Mouse (Mus musculus): ENCODE results near the gene Msh2. TPM values are rescaled to one million over a fixed set of nuclear protein-coding genes. Genes with fewer than 3 reads are reported as not detected.
"Not testable (repeated sequence)": the region's sequence is repeated elsewhere in the genome, so short reads cannot be mapped to it uniquely, and the experiment has no call there.

The Msh2 gene
- polyA plus RNA-seq, 1 experiment from 2014 or later, result 56.0 TPM

- TF ChIP-seq CTCF (IDR thresholded peaks at IDR 0.05; ENCODE audit: low read depth), result no peak
- H3K4me1 ChIP-seq (ENCODE audit: insufficient read depth), result no peaks in the 10 kb centered on the region
- peaks cover 24% of the 10 kb centered on the region for H3K27me3 ChIP-seq (ENCODE audit: insufficient read depth, low read length)
- no peak overlapping the region for H3K9ac ChIP-seq
- WGBS, result 80% methylated on average over 12 of the region's 12 CpGs
- 0 out of 2 replicates have a peak, but pooled peaks cover 9% of the 10 kb centered on the region for H3K36me3 ChIP-seq (ENCODE audit: insufficient read depth)
- no peak overlapping the region for H3K4me3 ChIP-seq (ENCODE audit: low read depth, low read length)
- no peaks in the 10 kb centered on the region for H3K9me3 ChIP-seq (ENCODE audit: low read depth, low read length)
- H3K4me2 ChIP-seq, result no peak overlapping the region
- H3K27ac ChIP-seq (ENCODE audit: low read depth), result no peak overlapping the region
- DNase-seq (no peak), ATAC-seq (ENCODE audit: insufficient read depth) (no peak)
Observed at GRCm38 (mm10) chr17:87641006-87641405, 31.1 kb upstream of the Msh2 start.

GRCm38 (mm10) chr17:87642744-87643143 lies 29.4 kb upstream of the Msh2 start:
- no peak for ATAC-seq (ENCODE audit: insufficient read depth)
- H3K36me3 ChIP-seq (ENCODE audit: insufficient read depth), result 0 out of 2 replicates have a peak, but pooled peaks cover 9% of the 10 kb centered on the region
- whole genome bisulfite sequencing, result 85% methylated on average over 8 of the region's 8 CpGs
- no peak for DNase-seq
- H3K4me1 ChIP-seq (ENCODE audit: insufficient read depth), result no peaks in the 10 kb centered on the region
- no peak for TF ChIP-seq CTCF (IDR thresholded peaks at IDR 0.05; ENCODE audit: low read depth)
- peaks cover 7% of the 10 kb centered on the region for H3K27me3 ChIP-seq (ENCODE audit: insufficient read depth, low read length)
- H3K9me3 ChIP-seq (ENCODE audit: low read depth, low read length), result no peaks in the 10 kb centered on the region
- H3K9ac ChIP-seq, result no peak overlapping the region
- no peak overlapping the region for H3K4me3 ChIP-seq (ENCODE audit: low read depth, low read length)
- no peak overlapping the region for H3K4me2 ChIP-seq
- no peak overlapping the region for H3K27ac ChIP-seq (ENCODE audit: low read depth)

GRCm38 (mm10) chr17:87655616-87656015 lies 16.5 kb upstream of the Msh2 start:
- H3K4me3 ChIP-seq (ENCODE audit: low read depth, low read length); DNase-seq; H3K9ac ChIP-seq; H3K4me2 ChIP-seq; H3K4me1 ChIP-seq (ENCODE audit: insufficient read depth); H3K9me3 ChIP-seq (ENCODE audit: low read depth, low read length); H3K27ac ChIP-seq (ENCODE audit: low read depth); ATAC-seq (ENCODE audit: insufficient read depth); H3K36me3 ChIP-seq (ENCODE audit: insufficient read depth); H3K27me3 ChIP-seq (ENCODE audit: insufficient read depth, low read length): not testable (repeated sequence)
- 91% methylated on average over 5 of the region's 5 CpGs for WGBS

- H3K4me1 ChIP-seq (ENCODE audit: insufficient read depth); H3K27me3 ChIP-seq (ENCODE audit: insufficient read depth, low read length); ATAC-seq (ENCODE audit: insufficient read depth); H3K9me3 ChIP-seq (ENCODE audit: low read depth, low read length); H3K4me3 ChIP-seq (ENCODE audit: low read depth, low read length); H3K4me2 ChIP-seq; H3K9ac ChIP-seq; H3K27ac ChIP-seq (ENCODE audit: low read depth); H3K36me3 ChIP-seq (ENCODE audit: insufficient read depth): not testable (repeated sequence)
- 82% methylated on average over 9 of the region's 9 CpGs for WGBS
- peak; percentile 26; the same call in 1 of the 2 replicates for TF ChIP-seq CTCF (IDR thresholded peaks at IDR 0.05; ENCODE audit: low read depth)
- peak; percentile 30 for DNase-seq
Observed at GRCm38 (mm10) chr17:87661958-87662573, 10.1 kb upstream of the Msh2 start.

- TF ChIP-seq CTCF (IDR thresholded peaks at IDR 0.05; ENCODE audit: low read depth), result no peak
- ATAC-seq (ENCODE audit: insufficient read depth) (no peak), DNase-seq (no peak)
- H3K4me1 ChIP-seq (ENCODE audit: insufficient read depth), result no peaks in the 10 kb centered on the region
- no peaks in the 10 kb centered on the region for H3K27me3 ChIP-seq (ENCODE audit: insufficient read depth, low read length)
- H3K4me2 ChIP-seq, result no peak overlapping the region
- no peak overlapping the region for H3K27ac ChIP-seq (ENCODE audit: low read depth)
- no peak overlapping the region for H3K9ac ChIP-seq
- no peak overlapping the region for H3K4me3 ChIP-seq (ENCODE audit: low read depth, low read length)
- H3K9me3 ChIP-seq (ENCODE audit: low read depth, low read length), result no peaks in the 10 kb centered on the region
- H3K36me3 ChIP-seq (ENCODE audit: insufficient read depth), result no peaks in the 10 kb centered on the region
Observed at GRCm38 (mm10) chr17:87664238-87664637, 7.9 kb upstream of the Msh2 start.

GRCm38 (mm10) chr17:87665066-87665822 lies 6.9 kb upstream of the Msh2 start:
- peak; percentile 78 for DNase-seq
- Histone ChIP-seq H3K9me3 (ENCODE audit: low read depth, low read length) (no peaks in the 10 kb centered on the region), H3K27ac (ENCODE audit: low read depth) (no peak overlapping the region), H3K27me3 (ENCODE audit: insufficient read depth, low read length) (no peaks in the 10 kb centered on the region), H3K9ac (no peak overlapping the region), H3K4me2 (no peak overlapping the region), H3K4me1 (ENCODE audit: insufficient read depth) (no peaks in the 10 kb centered on the region), H3K36me3 (ENCODE audit: insufficient read depth) (no peaks in the 10 kb centered on the region), H3K4me3 (ENCODE audit: low read depth, low read length) (no peak overlapping the region)
- peak; percentile 89 for TF ChIP-seq CTCF (IDR thresholded peaks at IDR 0.05; ENCODE audit: low read depth)
- no peak for ATAC-seq (ENCODE audit: insufficient read depth)
- 74% methylated on average over 10 of the region's 10 CpGs for WGBS

- under 1% methylated on average over 54 of the region's 54 CpGs for WGBS
- TF ChIP-seq CTCF (IDR thresholded peaks at IDR 0.05; ENCODE audit: low read depth), result no peak
- ATAC-seq (ENCODE audit: insufficient read depth) (peak; percentile 73), DNase-seq (peak; percentile 58)
- Histone ChIP-seq H3K9ac (peak overlapping the region; percentile 81), H3K27ac (ENCODE audit: low read depth) (peak overlapping the region; percentile 86), H3K9me3 (ENCODE audit: low read depth, low read length) (no peaks in the 10 kb centered on the region), H3K4me1 (ENCODE audit: insufficient read depth) (peaks cover 8% of the 10 kb centered on the region), H3K4me3 (ENCODE audit: low read depth, low read length) (peak overlapping the region; percentile 96), H3K36me3 (ENCODE audit: insufficient read depth) (no peaks in the 10 kb centered on the region), H3K27me3 (ENCODE audit: insufficient read depth, low read length) (no peaks in the 10 kb centered on the region), H3K4me2 (peak overlapping the region; percentile 89)
Observed at GRCm38 (mm10) chr17:87672677-87673286, 652 bp downstream of the Msh2 start.

GRCm38 (mm10) chr17:87676916-87677474 lies 4.9 kb downstream of the Msh2 start:
- WGBS, result 87% methylated on average over 1 of the region's 1 CpGs
- H3K36me3 ChIP-seq (ENCODE audit: insufficient read depth), result peaks cover 31% of the 10 kb centered on the region
- not testable (repeated sequence) for H3K4me2 ChIP-seq; H3K4me1 ChIP-seq (ENCODE audit: insufficient read depth); H3K27me3 ChIP-seq (ENCODE audit: insufficient read depth, low read length); H3K27ac ChIP-seq (ENCODE audit: low read depth); H3K4me3 ChIP-seq (ENCODE audit: low read depth, low read length); ATAC-seq (ENCODE audit: insufficient read depth); DNase-seq; H3K9ac ChIP-seq; H3K9me3 ChIP-seq (ENCODE audit: low read depth, low read length)
